Mouse (Mus musculus) inflammation-experienced regulatory T-cells, adult 16 weeks (primary cell): Measurements from ENCODE around the gene Pik3r4. TPM values are rescaled to one million over a fixed set of nuclear protein-coding genes. Genes with fewer than 3 reads are reported as not detected.

Experiments
- polyA plus RNA-seq: library from polyadenylated mRNA; unstranded; fragments of 100-300 nt; shearing (Covaris generic); gene quantifications from one replicate; pipeline ENCODE4 v1.2.1, GENCODE M21; 2017

The Pik3r4 gene
- polyA plus RNA-seq = 55.7 TPM

DNA sequence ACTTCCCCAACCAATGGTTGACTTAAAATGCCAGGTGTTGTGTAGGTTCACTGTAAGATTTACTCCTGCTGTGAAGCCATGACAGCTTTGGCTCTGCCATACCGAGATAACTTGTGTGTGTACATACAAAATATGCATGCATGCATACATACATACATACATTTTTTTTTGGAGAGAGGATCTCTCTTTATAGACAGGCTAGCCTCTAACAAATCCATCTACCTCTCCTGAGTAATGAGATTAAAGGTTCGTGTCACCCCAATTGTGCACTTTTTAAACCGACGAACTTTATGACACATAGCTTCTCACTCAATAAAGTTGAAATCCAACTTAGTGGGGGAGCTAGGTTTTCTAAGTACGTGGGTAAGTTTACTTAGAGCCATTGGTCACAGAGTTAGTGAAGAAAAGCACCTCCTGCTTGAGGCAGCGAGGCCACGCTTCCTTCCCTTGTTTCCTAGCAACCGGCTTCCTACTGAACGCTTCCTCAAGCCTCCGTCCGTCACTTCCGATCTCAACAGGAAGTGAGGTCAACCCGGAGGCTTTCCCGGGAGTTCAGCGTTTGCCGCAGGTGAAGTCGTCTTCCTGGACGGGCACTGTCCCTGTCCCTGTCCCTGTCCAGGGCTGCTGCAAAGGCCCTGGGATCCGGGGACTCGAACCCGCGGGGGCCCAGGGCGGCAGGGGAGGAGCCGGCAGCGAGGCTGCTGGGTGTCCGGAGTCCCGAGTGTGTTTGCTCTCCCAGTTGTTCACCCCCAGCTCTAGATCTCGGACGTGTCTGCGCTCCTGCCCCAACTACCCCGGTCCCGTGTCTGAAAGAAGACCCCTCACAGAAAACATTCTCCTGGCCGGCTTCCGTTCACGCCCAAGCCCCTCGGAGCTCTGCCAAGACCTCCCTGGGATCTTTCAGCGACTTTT lies at the start of gene Pik3r4:
Gene Pik3r4 (plus strand): TSS at position 519 of the 912 bp plus-strand sequence.

Other genes starting within 250 kb of the Pik3r4 start
- 37.8 TPM for gene Aste1, start 247.6 kb upstream of the Pik3r4 start, polyA plus RNA-seq
- 0.15 TPM for gene Nek11, start 247.5 kb upstream of the Pik3r4 start, polyA plus RNA-seq
- 34.8 TPM for gene Atp2c1, start 115.7 kb upstream of the Pik3r4 start, polyA plus RNA-seq
- gene Col6a6, start 185.2 kb downstream of the Pik3r4 start, polyA plus RNA-seq = not detected